Mouse (Mus musculus): ENCODE data around the gene Fbxl17.

Fbxl17 gene

DNA sequence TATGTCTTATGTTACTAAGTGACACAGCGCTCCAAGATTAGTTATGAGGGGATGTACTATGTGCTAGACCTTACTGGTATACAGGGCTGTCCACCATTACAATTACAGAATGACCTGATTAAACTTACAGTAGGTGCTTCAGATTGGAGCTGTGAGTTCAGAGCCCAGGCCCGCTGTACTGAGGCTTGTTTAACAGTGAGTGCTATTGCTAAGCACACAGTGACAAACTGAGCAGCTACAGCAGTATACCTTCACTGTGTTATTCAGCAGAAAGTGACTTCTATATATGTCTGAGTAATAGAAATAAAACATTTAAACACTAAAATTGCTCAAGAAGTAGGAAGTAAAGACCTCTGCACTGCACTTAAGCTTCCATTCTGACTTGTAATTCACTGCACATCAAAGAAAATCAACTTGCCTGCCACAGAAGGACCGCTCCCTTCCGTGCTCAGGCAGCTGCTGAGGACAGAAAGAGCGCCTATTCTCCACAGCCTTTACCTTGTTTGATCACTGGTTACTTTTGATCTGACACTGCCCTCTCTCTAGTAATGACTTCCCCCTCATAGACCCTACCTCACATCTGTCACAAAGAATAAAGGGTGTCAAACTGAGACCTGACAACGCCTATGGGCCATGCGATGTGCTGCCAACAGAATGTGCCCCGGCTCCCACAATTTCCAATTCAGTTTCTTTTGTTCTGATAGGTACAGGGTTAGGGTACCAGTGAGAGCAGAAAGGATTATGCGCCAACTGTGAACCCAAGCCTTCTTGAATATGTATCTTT is 39.9 kb downstream of the Fbxl17 start:
- no peak for DNase-seq

- no peak for DNase-seq
Observed at GRCm38 (mm10) chr17:63458052-63458451, 41.8 kb downstream of the Fbxl17 start.

- DNase-seq, result no peak
Observed at GRCm38 (mm10) chr17:63451311-63452006, 48.4 kb downstream of the Fbxl17 start.

- DNase-seq, result no peak
Observed at GRCm38 (mm10) chr17:63447691-63448090, 52.1 kb downstream of the Fbxl17 start.

- DNase-seq, result no peak
Observed at GRCm38 (mm10) chr17:63446971-63447679, 52.7 kb downstream of the Fbxl17 start.

GRCm38 (mm10) chr17:63445212-63445611 is 54.6 kb downstream of the Fbxl17 start:
- no peak for DNase-seq

DNA sequence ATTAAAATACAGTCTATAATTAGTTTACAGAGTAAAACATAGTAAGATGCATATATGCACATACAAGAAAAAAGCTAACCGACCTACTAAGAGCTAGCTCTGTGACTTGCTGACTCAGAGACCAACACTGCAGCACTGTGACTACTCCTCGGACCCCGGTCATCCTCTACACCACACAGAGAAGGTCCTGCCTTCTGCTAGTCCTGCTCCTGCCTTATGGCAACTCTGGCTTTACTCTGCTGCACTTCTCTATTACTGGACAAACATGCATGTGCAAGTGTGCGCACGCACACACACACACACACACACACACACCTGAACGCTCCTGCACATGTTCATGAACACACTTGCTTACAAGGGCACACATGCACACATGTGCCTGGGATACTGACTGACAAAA is 62.4 kb downstream of the Fbxl17 start:
- no peak for DNase-seq

DNA sequence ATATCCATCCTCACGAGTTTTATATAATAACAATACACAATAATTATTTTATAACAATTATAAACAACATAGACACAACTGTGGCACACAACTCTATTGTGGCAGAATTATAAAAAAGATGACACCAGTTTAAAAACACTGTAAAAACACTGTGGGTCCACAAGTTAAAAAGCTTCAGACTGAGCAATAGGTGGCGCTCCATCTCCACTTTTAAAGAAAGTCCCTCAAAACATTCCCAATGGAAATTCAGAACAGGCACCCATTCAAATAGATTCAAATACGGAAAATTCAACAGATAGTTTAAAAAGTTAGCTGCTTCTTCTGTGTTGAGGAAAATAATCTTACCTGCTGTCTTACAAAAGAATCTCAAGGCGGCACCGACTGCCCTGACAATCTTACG is 65.7 kb downstream of the Fbxl17 start:
- peak; percentile 44 for DNase-seq

- DNase-seq, result peak; percentile 30
Observed at GRCm38 (mm10) chr17:63431650-63432049, 68.2 kb downstream of the Fbxl17 start.

DNA sequence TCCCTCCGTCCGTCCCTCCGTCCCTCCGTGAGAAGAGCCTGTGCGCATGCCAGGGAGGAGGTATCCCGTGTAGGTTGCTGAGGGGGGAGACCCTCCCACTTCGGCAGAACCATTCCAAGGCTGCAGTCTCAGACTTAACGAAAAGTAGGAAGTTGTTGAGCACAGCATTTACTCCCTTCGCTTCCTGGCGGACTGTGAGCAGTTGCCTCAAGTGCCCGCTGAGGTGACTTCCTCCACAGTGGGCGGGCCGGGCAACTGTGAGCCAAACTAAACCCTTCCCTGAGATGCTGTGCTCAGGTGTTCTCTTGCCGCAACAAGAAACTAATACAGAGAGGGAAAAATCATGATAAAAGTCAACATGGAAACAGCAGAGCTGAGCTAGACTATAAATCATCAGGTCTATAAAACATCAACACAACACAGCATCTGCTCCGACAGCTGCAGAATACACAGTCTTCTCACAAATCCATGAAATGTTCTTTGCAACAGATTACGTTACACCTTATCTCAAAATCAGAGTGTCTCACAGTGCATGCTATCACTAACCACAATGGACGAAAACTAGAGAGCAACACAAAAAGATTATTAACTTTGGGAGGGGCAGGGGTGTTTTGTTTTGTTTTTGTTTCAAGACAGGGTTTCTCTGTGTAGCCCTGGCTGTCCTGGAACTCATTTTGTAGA is 69.3 kb downstream of the Fbxl17 start:
- peak; percentile 14 for DNase-seq

DNA sequence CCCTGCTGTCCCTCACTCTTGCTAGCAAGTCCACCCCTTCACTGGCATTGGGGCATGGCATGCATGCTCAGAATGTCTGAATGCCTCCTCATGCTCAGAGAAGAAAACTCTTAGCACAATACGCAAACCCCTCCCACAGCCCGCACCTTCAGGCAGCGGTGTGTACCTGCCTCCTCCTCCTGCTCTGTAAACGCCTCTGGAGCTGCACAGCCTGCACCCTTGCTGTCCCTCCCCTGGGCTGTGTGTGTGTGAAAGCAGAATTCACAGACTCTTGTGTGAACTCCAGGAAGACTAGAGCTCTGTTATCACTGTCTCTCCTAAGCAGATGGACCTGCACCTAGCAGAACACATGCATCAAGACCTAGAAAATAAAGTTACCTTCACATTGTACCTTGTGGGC is 76.0 kb downstream of the Fbxl17 start:
- no peak for DNase-seq

DNA sequence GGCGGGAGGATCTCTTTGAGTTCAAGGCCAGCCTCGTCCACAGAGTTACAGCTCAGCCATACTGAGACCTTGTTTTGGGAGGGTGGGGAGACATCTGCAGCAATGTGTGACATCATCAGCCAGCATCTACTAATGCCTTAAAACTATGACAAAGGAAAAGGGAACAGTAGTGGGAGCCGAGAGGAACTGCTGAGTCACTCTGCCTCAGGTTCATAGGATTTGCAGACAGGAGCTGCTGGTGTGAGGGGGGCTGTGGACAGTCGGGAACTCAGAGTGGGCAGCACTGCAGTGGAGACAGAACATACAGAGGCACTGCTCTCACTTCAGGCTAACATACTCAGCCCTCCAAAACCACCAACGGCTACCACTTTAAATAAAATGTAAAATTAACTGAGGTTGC is 77.1 kb downstream of the Fbxl17 start:
- no peak for DNase-seq

- DNase-seq, result no peak
Observed at GRCm38 (mm10) chr17:63421864-63422263, 78.0 kb downstream of the Fbxl17 start.

GRCm38 (mm10) chr17:63419503-63419902 is 80.3 kb downstream of the Fbxl17 start:
- DNase-seq, result no peak

- DNase-seq, result peak; percentile 32
Observed at GRCm38 (mm10) chr17:63413973-63414580, 85.7 kb downstream of the Fbxl17 start.

DNA sequence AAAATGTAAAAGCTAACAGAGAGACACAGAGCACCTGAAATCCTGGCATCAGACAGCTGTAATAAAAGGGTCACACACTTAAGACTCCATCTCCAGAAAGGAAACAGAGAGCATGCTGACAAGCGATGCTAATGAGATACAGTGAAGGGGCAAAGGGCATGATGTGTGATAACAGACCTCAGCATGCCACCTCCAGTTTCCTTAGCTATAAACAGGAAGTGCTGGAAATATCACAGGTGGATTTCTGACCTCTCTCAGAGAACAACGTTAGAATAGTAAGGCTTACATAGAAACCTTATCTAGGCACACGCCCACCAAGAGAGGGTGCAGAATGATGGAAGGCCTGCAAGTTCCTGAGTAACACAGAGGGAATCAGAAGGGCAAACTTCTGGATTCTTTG is 88.3 kb downstream of the Fbxl17 start:
- no peak for DNase-seq

- DNase-seq, result no peak
Observed at GRCm38 (mm10) chr17:63410101-63410500, 89.7 kb downstream of the Fbxl17 start.

DNA sequence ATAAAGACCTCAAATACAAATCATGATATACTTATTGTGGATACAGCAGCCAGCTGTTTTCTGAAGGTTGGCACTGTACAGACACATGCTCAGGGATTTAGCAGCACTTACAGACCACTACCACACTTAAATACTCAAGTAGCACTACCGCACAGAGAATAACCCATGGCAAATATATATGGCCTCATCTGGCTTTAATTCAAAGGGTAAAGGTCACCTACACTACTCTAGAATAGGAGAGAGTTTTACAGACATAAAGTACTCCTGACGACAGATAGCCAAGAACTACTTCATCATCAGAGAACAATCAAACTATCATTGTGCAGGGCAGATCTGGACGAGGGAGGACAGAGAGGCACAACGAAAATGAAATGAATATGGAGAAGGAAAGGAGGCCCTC is 93.9 kb downstream of the Fbxl17 start:
- no peak for DNase-seq

DNA sequence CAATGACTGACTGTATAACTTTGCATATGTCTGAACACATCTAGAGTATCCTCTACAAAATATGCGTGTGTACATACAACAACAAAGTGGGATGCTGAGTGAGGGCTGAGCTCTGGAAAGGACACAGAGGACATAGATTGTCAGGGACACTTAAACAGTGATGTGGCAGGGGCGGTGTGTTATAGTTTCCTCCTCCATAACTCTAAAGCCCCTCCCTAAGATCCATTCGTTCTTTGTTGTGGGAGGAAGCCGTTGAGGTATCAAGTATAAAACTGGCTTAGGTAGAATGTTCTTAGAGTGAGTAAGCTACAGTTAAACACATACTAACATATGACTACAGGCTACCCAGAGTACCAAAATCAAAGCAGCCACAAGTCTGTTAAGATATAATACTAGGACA is 94.3 kb downstream of the Fbxl17 start:
- no peak for DNase-seq

DNA sequence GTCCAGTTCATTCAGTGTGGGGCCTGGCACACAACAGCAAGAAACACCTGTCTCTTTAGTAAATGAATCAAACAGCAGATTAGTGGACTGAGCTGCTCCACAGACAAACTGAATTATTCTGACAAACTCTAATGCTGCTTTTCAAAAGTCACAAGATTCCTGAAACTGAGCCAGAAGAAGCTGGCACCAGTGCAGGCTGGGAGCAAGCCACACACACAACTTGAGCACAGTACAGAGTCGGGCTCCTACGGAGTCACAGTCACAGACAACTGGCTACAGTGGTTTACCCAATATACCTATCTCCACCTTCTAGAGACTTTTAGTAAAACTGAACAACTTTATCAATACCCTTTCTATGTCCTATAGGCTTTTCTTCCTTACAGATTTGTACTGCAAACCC is 94.8 kb downstream of the Fbxl17 start:
- DNase-seq, result peak; percentile 63

- DNase-seq, result no peak
Observed at GRCm38 (mm10) chr17:63403801-63404415, 95.9 kb downstream of the Fbxl17 start.
